Mouse (Mus musculus) heart, embryonic 10.5 days (tissue): ENCODE measurements around the gene Bloc1s6. TPM values are rescaled to one million over a fixed set of nuclear protein-coding genes. Genes with fewer than 3 reads are reported as not detected.

Experiments
- polyA plus RNA-seq: library from polyadenylated mRNA; unstranded; fragments of >200 nt; fragmentation: Nextera tagmentation; extraction: Ambion mirVana; gene quantifications from 2 replicates; pipeline ENCODE4 v1.2.1, GENCODE M21; 2016

Gene Bloc1s6
- polyA plus RNA-seq, 1 experiment from 2014 or later = 48.6 TPM

Other genes starting within 250 kb of the Bloc1s6 start
- gene Gatm, start 127.2 kb upstream of the Bloc1s6 start, polyA plus RNA-seq = 19.3 and 30.1 TPM in 2 replicates
- gene AA467197, start 101.5 kb upstream of the Bloc1s6 start, polyA plus RNA-seq = not detected in 2 replicates
- gene Slc30a4, start 35.8 kb upstream of the Bloc1s6 start, polyA plus RNA-seq = 5.4 and 5.9 TPM in 2 replicates
- 2.3 and 2.5 TPM in 2 replicates for gene Sqor, start 26.7 kb downstream of the Bloc1s6 start, polyA plus RNA-seq